Mouse (Mus musculus): ENCODE measurements around the gene Gbf1.
"Not testable (repeated sequence)": the region's sequence is repeated elsewhere in the genome, so short reads cannot be mapped to it uniquely, and the experiment has no call there.

Gene Gbf1

GRCm38 (mm10) chr19:46152127-46152803, at the start of gene Gbf1:
Gene Gbf1 (plus strand): TSS chr19:46152509.
- DNase-seq (ENCODE audit: low read depth) = peak; percentile 98

GRCm38 (mm10) chr19:46103437-46104186, 48.7 kb upstream of the Gbf1 start:
- DNase-seq (ENCODE audit: low read depth) = no peak

GRCm38 (mm10) chr19:46104187-46104557, 48.1 kb upstream of the Gbf1 start:
- DNase-seq (ENCODE audit: low read depth) = no peak

GRCm38 (mm10) chr19:46110214-46110613, 42.1 kb upstream of the Gbf1 start:
- DNase-seq (ENCODE audit: low read depth) = no peak

GRCm38 (mm10) chr19:46110781-46111180, 41.5 kb upstream of the Gbf1 start:
- DNase-seq (ENCODE audit: low read depth) = no peak

GRCm38 (mm10) chr19:46114617-46115016, 37.7 kb upstream of the Gbf1 start:
- DNase-seq (ENCODE audit: low read depth) = no peak

- DNase-seq (ENCODE audit: low read depth) = peak; percentile 17
Measured at GRCm38 (mm10) chr19:46119458-46119857, 32.9 kb upstream of the Gbf1 start.

- no peak for DNase-seq (ENCODE audit: low read depth)
Measured at GRCm38 (mm10) chr19:46120872-46121271, 31.4 kb upstream of the Gbf1 start.

GRCm38 (mm10) chr19:46123876-46124275, 28.4 kb upstream of the Gbf1 start:
- DNase-seq (ENCODE audit: low read depth) = no peak

- DNase-seq (ENCODE audit: low read depth) = no peak
Measured at GRCm38 (mm10) chr19:46124651-46125050, 27.7 kb upstream of the Gbf1 start.

GRCm38 (mm10) chr19:46126301-46126700, 26.0 kb upstream of the Gbf1 start:
- DNase-seq (ENCODE audit: low read depth) = no peak

- not testable (repeated sequence) for DNase-seq (ENCODE audit: low read depth)
Measured at GRCm38 (mm10) chr19:46129737-46130136, 22.6 kb upstream of the Gbf1 start.

GRCm38 (mm10) chr19:46131283-46131682, 21.0 kb upstream of the Gbf1 start:
- DNase-seq (ENCODE audit: low read depth) = no peak

GRCm38 (mm10) chr19:46131694-46132525, 20.4 kb upstream of the Gbf1 start, which contains the start of gene Elovl3:
Gene Elovl3 (plus strand): TSS chr19:46131897.
- DNase-seq (ENCODE audit: low read depth) = no peak

- DNase-seq (ENCODE audit: low read depth) = no peak
Measured at GRCm38 (mm10) chr19:46132577-46132976, 19.7 kb upstream of the Gbf1 start.

- DNase-seq (ENCODE audit: low read depth) = peak; percentile 78
Measured at GRCm38 (mm10) chr19:46135297-46135696, 17.0 kb upstream of the Gbf1 start.

- no peak for DNase-seq (ENCODE audit: low read depth)
Measured at GRCm38 (mm10) chr19:46135789-46136638, 16.3 kb upstream of the Gbf1 start.

- peak; percentile 88 for DNase-seq (ENCODE audit: low read depth)
Measured at GRCm38 (mm10) chr19:46136639-46137580, 15.4 kb upstream of the Gbf1 start.

- no peak for DNase-seq (ENCODE audit: low read depth)
Measured at GRCm38 (mm10) chr19:46140324-46140723, 12.0 kb upstream of the Gbf1 start.

GRCm38 (mm10) chr19:46141091-46141490, 11.2 kb upstream of the Gbf1 start:
- DNase-seq (ENCODE audit: low read depth) = no peak
